Mouse (Mus musculus): ENCODE measurements around the gene Phlpp1. TPM values are rescaled to one million over a fixed set of nuclear protein-coding genes. Genes with fewer than 3 reads are reported as not detected.

The Phlpp1 gene
- polyA plus RNA-seq, 1 experiment from 2014 or later, result 7.1 TPM

DNA sequence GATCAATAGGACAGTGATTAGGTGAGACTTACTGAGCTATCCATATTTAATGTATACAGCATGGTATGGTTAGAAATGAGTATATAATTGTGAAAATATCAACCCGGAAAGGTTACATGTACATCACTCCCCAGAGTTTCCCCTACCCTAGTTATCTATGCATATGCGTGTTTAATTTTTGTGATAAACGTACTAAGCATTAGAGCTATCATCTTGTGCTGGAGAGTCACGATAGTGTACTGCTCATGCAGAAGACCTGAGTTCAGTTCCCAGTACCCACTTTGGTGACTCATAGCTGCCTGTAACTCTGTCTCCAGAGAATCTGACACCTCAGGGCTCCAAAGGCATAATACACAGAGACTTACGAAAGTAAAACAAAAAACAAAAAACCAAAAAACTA is 11.9 kb upstream of the Phlpp1 start:
- no peak overlapping the region for H3K27ac ChIP-seq (ENCODE audit: low read length)
- H3K9ac ChIP-seq (ENCODE audit: low read depth, low read length), result no peak overlapping the region
- ATAC-seq, result no peak
- H3K4me2 ChIP-seq (ENCODE audit: low read length), result no peak overlapping the region
- no peaks in the 10 kb centered on the region for H3K4me1 ChIP-seq (ENCODE audit: control insufficient read depth, insufficient read depth, low read length)
- H3K27me3 ChIP-seq (ENCODE audit: control insufficient read depth, insufficient read depth, low read depth, low read length), result no peaks in the 10 kb centered on the region
- 95% methylated on average over 5 of the region's 5 CpGs for WGBS
- no peaks in the 10 kb centered on the region for H3K9me3 ChIP-seq (replicated peaks; ENCODE audit: control insufficient read depth, low read length, poor library complexity, severe bottlenecking)
- H3K36me3 ChIP-seq (ENCODE audit: control insufficient read depth, insufficient read depth, low read length), result no peaks in the 10 kb centered on the region
- H3K4me3 ChIP-seq (ENCODE audit: low read depth, low read length), result no peak overlapping the region

DNA sequence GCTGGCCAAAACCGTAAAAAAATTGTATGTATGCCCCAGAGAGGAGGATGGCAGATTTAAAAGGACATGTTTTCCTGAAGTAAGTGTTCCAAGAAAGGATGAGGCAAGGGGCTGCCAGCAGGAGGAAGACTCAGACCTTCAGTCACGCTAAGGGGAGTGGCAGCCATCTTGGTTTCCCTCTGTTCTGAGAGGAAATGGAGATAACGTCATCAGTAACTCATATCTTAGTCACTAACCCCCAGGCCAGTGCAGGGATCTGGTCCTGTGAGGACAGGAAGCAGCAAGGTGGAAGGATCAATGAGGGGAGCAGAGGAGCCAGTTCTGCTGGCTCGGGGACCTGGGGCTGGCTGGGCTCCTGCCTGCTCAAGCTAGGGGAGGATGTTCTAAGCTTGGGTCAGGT is 10.6 kb upstream of the Phlpp1 start:
- WGBS, result 84% methylated on average over 4 of the region's 4 CpGs
- Histone ChIP-seq H3K4me2 (ENCODE audit: low read length) (no peak overlapping the region), H3K9ac (ENCODE audit: low read depth, low read length) (no peak overlapping the region), H3K9me3 (replicated peaks; ENCODE audit: control insufficient read depth, low read length, poor library complexity, severe bottlenecking) (no peaks in the 10 kb centered on the region), H3K4me3 (ENCODE audit: low read depth, low read length) (no peak overlapping the region), H3K27me3 (ENCODE audit: control insufficient read depth, insufficient read depth, low read depth, low read length) (no peaks in the 10 kb centered on the region), H3K27ac (ENCODE audit: low read length) (no peak overlapping the region), H3K36me3 (ENCODE audit: control insufficient read depth, insufficient read depth, low read length) (no peaks in the 10 kb centered on the region), H3K4me1 (ENCODE audit: control insufficient read depth, insufficient read depth, low read length) (no peaks in the 10 kb centered on the region)
- ATAC-seq, result no peak

DNA sequence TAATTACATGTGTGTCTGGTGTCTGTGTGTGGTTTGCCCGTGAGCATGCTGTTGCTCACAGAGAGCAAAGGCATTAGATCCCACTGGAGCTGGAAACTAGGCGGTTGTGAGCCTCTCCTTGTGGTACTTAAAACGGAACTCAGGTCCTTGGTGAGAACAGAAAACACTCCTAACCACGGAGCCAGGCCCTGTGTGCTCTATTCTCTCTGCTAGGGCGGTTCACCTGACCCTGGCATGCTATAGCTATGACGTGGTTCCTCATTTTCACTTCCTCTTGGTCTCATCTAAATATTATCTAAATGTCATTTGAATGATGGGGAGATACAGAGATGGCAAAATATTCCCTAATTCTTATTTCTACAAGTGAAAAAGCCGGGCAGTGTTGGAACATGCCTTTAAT is 9.0 kb upstream of the Phlpp1 start:
- Histone ChIP-seq H3K4me3 (ENCODE audit: low read depth, low read length) (no peak overlapping the region), H3K9ac (ENCODE audit: low read depth, low read length) (no peak overlapping the region), H3K36me3 (ENCODE audit: control insufficient read depth, insufficient read depth, low read length) (no peaks in the 10 kb centered on the region), H3K4me2 (ENCODE audit: low read length) (no peak overlapping the region), H3K9me3 (replicated peaks; ENCODE audit: control insufficient read depth, low read length, poor library complexity, severe bottlenecking) (no peaks in the 10 kb centered on the region), H3K4me1 (ENCODE audit: control insufficient read depth, insufficient read depth, low read length) (no peaks in the 10 kb centered on the region), H3K27me3 (ENCODE audit: control insufficient read depth, insufficient read depth, low read depth, low read length) (no peaks in the 10 kb centered on the region), H3K27ac (ENCODE audit: low read length) (no peak overlapping the region)
- ATAC-seq, result no peak
- 83% methylated on average over 7 of the region's 7 CpGs for WGBS

DNA sequence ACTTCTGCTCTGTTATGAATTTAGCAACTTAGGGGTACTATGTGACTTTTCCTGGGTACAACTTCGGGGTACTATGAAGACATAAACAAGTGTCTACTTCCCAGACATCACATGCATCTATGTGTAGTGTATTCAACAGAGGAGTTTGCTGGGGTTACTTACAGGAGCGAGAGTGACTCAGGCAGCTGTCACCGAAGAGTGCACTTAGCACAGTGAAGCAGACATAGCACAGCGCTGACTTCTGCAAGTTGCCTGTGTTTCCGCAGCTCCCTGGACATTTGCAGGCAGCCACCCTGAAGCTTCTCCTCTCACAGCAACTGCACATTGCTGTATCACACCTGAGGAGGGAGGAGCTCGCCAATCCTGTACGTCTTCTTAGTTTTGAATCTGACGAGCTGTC is 8.2 kb upstream of the Phlpp1 start:
- ATAC-seq, result no peak
- Histone ChIP-seq H3K4me3 (ENCODE audit: low read depth, low read length) (no peak overlapping the region), H3K4me2 (ENCODE audit: low read length) (no peak overlapping the region), H3K4me1 (ENCODE audit: control insufficient read depth, insufficient read depth, low read length) (no peaks in the 10 kb centered on the region), H3K36me3 (ENCODE audit: control insufficient read depth, insufficient read depth, low read length) (no peaks in the 10 kb centered on the region), H3K9me3 (replicated peaks; ENCODE audit: control insufficient read depth, low read length, poor library complexity, severe bottlenecking) (no peaks in the 10 kb centered on the region), H3K27ac (ENCODE audit: low read length) (no peak overlapping the region), H3K9ac (ENCODE audit: low read depth, low read length) (no peak overlapping the region), H3K27me3 (ENCODE audit: control insufficient read depth, insufficient read depth, low read depth, low read length) (no peaks in the 10 kb centered on the region)
- WGBS, result 89% methylated on average over 8 of the region's 8 CpGs

DNA sequence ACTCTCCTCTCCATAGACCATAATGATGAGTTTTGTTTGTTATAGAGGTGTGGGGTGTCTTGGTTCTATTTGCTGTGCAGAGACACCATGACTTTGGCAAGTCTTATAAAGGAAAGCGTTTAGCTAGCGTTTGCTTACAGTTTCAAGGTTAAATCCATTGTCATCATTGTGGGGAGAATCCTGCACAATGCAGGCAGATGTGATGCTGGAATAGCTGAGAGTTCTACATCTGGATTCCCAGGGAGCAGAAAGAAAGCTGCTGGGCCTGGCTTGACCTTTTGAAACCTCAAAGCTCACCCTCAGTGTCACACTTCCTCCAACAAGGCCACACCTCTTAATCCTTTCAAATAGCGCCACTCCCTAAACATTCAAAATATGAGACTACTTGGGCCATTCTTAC is 7.4 kb upstream of the Phlpp1 start:
- Histone ChIP-seq H3K27ac (ENCODE audit: low read length) (no peak overlapping the region), H3K4me1 (ENCODE audit: control insufficient read depth, insufficient read depth, low read length) (no peaks in the 10 kb centered on the region), H3K9me3 (replicated peaks; ENCODE audit: control insufficient read depth, low read length, poor library complexity, severe bottlenecking) (no peaks in the 10 kb centered on the region), H3K27me3 (ENCODE audit: control insufficient read depth, insufficient read depth, low read depth, low read length) (no peaks in the 10 kb centered on the region), H3K4me3 (ENCODE audit: low read depth, low read length) (no peak overlapping the region), H3K36me3 (ENCODE audit: control insufficient read depth, insufficient read depth, low read length) (no peaks in the 10 kb centered on the region), H3K9ac (ENCODE audit: low read depth, low read length) (no peak overlapping the region), H3K4me2 (ENCODE audit: low read length) (no peak overlapping the region)
- 82% methylated on average over 3 of the region's 3 CpGs for WGBS
- no peak for ATAC-seq

DNA sequence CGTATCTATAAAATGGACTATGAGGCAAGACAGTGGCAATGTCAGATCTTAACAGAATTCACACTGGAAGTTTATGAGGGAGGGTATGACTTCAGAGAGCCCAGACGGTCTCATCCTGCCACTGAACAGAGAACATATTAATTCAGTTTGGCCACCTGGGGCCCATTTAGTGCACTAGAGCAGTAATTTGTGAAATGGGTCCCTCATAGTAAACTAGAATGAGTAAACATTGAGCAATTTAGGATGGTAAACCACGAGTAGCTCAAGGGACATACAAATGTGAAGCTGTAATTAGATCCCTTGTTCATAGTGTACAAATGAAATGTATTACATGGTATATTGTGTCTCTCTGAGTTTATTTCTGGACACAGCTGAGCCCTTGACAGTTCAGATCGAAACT is 3.6 kb upstream of the Phlpp1 start:
- no peak for ATAC-seq
- Histone ChIP-seq H3K9me3 (replicated peaks; ENCODE audit: control insufficient read depth, low read length, poor library complexity, severe bottlenecking) (no peaks in the 10 kb centered on the region), H3K36me3 (ENCODE audit: control insufficient read depth, insufficient read depth, low read length) (no peaks in the 10 kb centered on the region), H3K27ac (ENCODE audit: low read length) (no peak overlapping the region), H3K4me3 (ENCODE audit: low read depth, low read length) (no peak overlapping the region), H3K4me2 (ENCODE audit: low read length) (no peak overlapping the region), H3K27me3 (ENCODE audit: control insufficient read depth, insufficient read depth, low read depth, low read length) (no peaks in the 10 kb centered on the region), H3K4me1 (ENCODE audit: control insufficient read depth, insufficient read depth, low read length) (peaks cover 4% of the 10 kb centered on the region; the same call in 1 of the 2 replicates), H3K9ac (ENCODE audit: low read depth, low read length) (no peak overlapping the region)
- WGBS, result 37% methylated on average over 4 of the region's 4 CpGs

DNA sequence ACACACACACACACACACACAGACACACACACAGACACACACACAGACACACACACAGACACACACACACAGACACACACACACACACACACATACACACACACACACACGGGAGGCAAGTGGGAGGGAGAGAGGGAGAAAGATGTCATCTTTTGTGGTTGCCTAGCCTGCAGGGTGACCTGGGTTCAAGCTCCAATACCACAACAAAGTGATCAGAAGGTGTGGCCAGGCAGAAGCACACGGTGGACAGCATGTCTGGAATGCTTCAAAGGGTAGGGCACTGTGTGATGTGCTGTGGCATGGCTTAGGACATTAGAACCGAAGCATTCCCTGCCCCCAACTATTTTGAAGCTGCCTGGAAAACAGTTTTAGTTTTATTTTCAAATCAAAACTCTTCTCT is 2.8 kb upstream of the Phlpp1 start:
- Histone ChIP-seq H3K4me1 (ENCODE audit: control insufficient read depth, insufficient read depth, low read length) (peaks cover 11% of the 10 kb centered on the region), H3K9me3 (replicated peaks; ENCODE audit: control insufficient read depth, low read length, poor library complexity, severe bottlenecking) (no peaks in the 10 kb centered on the region), H3K4me3 (ENCODE audit: low read depth, low read length) (no peak overlapping the region), H3K27me3 (ENCODE audit: control insufficient read depth, insufficient read depth, low read depth, low read length) (no peaks in the 10 kb centered on the region), H3K9ac (ENCODE audit: low read depth, low read length) (no peak overlapping the region), H3K4me2 (ENCODE audit: low read length) (no peak overlapping the region), H3K36me3 (ENCODE audit: control insufficient read depth, insufficient read depth, low read length) (no peaks in the 10 kb centered on the region), H3K27ac (ENCODE audit: low read length) (no peak overlapping the region)
- ATAC-seq, result no peak
- 52% methylated on average over 3 of the region's 3 CpGs for WGBS

DNA sequence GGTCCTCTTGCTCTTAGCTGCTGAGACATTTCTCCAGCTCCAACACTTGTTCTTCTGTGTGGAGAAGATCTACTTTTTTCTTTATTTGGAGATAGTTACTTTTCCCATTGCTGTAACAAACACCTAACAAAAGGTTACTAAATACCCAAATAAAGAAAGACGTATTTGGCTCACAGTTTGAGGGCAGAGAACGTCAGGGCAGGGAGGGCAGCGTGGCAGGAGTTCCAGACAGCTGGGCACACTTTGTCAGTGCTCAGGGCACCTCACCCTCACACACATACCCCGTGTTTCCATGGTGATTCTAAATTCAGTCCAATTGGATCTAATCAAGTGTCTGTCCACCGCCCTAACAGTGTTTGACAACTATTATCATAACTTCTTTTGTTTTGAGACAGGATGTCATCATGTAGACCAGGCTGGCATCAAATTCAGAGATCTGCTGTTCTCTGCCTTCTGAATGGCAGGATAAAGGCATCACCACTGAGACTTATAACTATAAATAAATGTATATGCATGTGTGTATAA is 1.7 kb upstream of the Phlpp1 start:
- no peak for ATAC-seq
- H3K4me1 ChIP-seq (ENCODE audit: control insufficient read depth, insufficient read depth, low read length), result peaks cover 18% of the 10 kb centered on the region
- no peak overlapping the region for H3K27ac ChIP-seq (ENCODE audit: low read length)
- H3K4me3 ChIP-seq (ENCODE audit: low read depth, low read length), result no peak overlapping the region
- no peak overlapping the region for H3K9ac ChIP-seq (ENCODE audit: low read depth, low read length)
- no peaks in the 10 kb centered on the region for H3K36me3 ChIP-seq (ENCODE audit: control insufficient read depth, insufficient read depth, low read length)
- H3K4me2 ChIP-seq (ENCODE audit: low read length), result no peak overlapping the region
- H3K9me3 ChIP-seq (replicated peaks; ENCODE audit: control insufficient read depth, low read length, poor library complexity, severe bottlenecking), result no peaks in the 10 kb centered on the region
- 70% methylated on average over 5 of the region's 5 CpGs for WGBS
- no peaks in the 10 kb centered on the region for H3K27me3 ChIP-seq (ENCODE audit: control insufficient read depth, insufficient read depth, low read depth, low read length)

DNA sequence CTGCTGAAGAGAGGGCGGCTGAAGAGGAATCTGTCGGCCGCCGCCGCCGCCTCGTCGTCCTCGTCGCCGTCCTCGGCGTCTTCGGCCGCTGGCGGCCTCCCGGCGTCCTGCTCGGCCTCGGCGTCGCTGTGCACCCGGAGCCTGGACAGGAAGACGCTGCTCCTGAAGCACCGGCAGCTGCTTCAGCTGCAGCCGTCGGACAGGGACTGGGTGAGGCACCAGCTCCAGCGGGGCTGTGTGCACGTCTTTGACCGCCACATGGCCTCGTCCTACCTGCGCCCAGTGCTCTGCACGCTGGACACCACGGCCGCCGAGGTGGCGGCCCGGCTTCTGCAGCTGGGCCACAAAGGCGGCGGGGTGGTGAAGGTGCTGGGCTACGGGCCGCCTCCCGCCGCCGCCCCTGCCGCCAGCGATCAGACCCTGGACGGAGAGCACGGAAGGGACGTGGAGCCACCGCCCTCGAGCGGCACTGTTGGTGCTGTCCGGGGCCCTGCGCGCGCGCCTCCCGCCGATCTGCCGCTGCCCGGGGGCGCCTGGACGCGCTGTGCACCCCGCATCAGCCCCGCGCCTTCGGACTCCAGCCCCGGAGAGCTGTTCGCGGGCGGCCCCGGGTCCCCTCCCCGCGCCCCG is 864 bp downstream of the Phlpp1 start:
- H3K9me3 ChIP-seq (replicated peaks; ENCODE audit: control insufficient read depth, low read length, poor library complexity, severe bottlenecking), result no peaks in the 10 kb centered on the region
- WGBS, result under 1% methylated on average over 45 of the region's 77 CpGs
- H3K4me3 ChIP-seq (ENCODE audit: low read depth, low read length), result peak overlapping the region; percentile 98
- peak; percentile 12 for ATAC-seq
- peak overlapping the region; percentile 95 for H3K9ac ChIP-seq (ENCODE audit: low read depth, low read length)
- peak overlapping the region; percentile 97 for H3K27ac ChIP-seq (ENCODE audit: low read length)
- H3K4me1 ChIP-seq (ENCODE audit: control insufficient read depth, insufficient read depth, low read length), result peaks cover 31% of the 10 kb centered on the region
- H3K27me3 ChIP-seq (ENCODE audit: control insufficient read depth, insufficient read depth, low read depth, low read length), result no peaks in the 10 kb centered on the region
- no peaks in the 10 kb centered on the region for H3K36me3 ChIP-seq (ENCODE audit: control insufficient read depth, insufficient read depth, low read length)
- peak overlapping the region; percentile 89 for H3K4me2 ChIP-seq (ENCODE audit: low read length)

All from midbrain, embryonic 16.5 days (tissue).